Mouse (Mus musculus): ENCODE data around the gene Cdkl1.

DNA sequence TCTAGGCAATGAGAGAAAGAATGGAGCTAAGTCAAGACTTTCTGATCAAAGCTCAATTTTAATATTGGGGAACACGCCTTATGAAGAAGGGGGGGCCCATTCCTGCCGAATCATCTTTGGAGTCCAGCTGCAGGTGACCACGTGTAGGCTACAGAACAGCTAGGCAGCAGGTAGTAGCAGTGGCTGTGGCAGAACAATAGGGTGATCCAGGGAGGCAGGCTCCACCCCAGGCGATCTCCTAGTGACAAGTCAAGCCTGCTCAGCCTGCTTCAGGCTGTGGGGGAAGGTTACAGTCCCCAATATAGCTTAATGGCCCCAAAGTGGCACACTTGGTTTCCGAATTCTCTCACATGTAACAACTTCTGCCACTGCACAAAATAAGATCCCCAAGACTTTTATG is 58.8 kb downstream of the Cdkl1 start:
- no peak for TF ChIP-seq CTCF (IDR thresholded peaks at IDR 0.05; ENCODE audit: borderline replicate concordance, control insufficient read depth, extremely low read depth, insufficient read depth, low read length, poor library complexity)
- no peak for TF ChIP-seq POLR2A (IDR thresholded peaks at IDR 0.05; ENCODE audit: control insufficient read depth, extremely low read depth, insufficient read depth, low read length, poor library complexity)
